Mouse (Mus musculus) cortical plate, adult 2 months (tissue): ENCODE measurements around the gene Lpxn.

Experiments used
- CTCF ChIP-seq: fragments of 200-500 bp; IDR thresholded peaks from 2 replicates; pipeline ENCODE4 v1.5.1; 2011; ENCODE audit warnings: mild to moderate bottlenecking, control low read depth, low read length; ENCODE audit not compliant: insufficient read depth; ENCODE audit errors: extremely low read depth
- POLR2A ChIP-seq: fragments of 200-500 bp; IDR thresholded peaks from 2 replicates; pipeline ENCODE4 v1.6.1; 2011; ENCODE audit warnings: mild to moderate bottlenecking, low read length, control low read depth; ENCODE audit not compliant: insufficient read depth; ENCODE audit errors: extremely low read depth

GRCm38 (mm10) chr19:12846382-12846781 lies 50.4 kb downstream of the Lpxn start, which contains the start of gene Gm5244:
- TF ChIP-seq CTCF (no peak), POLR2A (no peak)
